Mouse (Mus musculus) cerebellum, postnatal 10 days (tissue): ENCODE measurements at regions not wholly inside any gene's neighbourhood (a gene's known extent, or its start where the extent isn't known, plus 50 kb on each side); places are given as distances from the start of the nearest gene placed in this dataset.

Experiments
- DNase-seq, 2 experiments: peaks; one replicate each; pipeline ENCODE4 v3.0.0; 2021; ENCODE audit warnings: mixed read lengths in 2 of 2

- no peak for DNase-seq
Observed at GRCm38 (mm10) chr13:99056432-99057292, 72.3 kb upstream of the 1700024P04Rik start.

- peak; percentile 31 to 40 for DNase-seq
Observed at GRCm38 (mm10) chr13:99055609-99056321, 71.4 kb upstream of the 1700024P04Rik start.

GRCm38 (mm10) chr13:99052076-99052475 is 67.7 kb upstream of the 1700024P04Rik start:
- DNase-seq, result no peak

- no peak for DNase-seq
Observed at GRCm38 (mm10) chr13:99049699-99050098, 65.3 kb upstream of the 1700024P04Rik start.

GRCm38 (mm10) chr13:99048651-99049100 is 64.3 kb upstream of the 1700024P04Rik start:
- DNase-seq, result no peak

GRCm38 (mm10) chr13:99047219-99047618 is 62.9 kb upstream of the 1700024P04Rik start:
- no peak for DNase-seq

GRCm38 (mm10) chr13:99046737-99047136 is 62.4 kb upstream of the 1700024P04Rik start:
- no peak for DNase-seq

GRCm38 (mm10) chr13:99042086-99042485 is 57.7 kb upstream of the 1700024P04Rik start:
- no peak for DNase-seq

- DNase-seq, result no peak
Observed at GRCm38 (mm10) chr13:99041256-99041655, 56.9 kb upstream of the 1700024P04Rik start.

GRCm38 (mm10) chr13:99040846-99041245 is 56.5 kb upstream of the 1700024P04Rik start:
- no peak for DNase-seq

- DNase-seq, result no peak
Observed at GRCm38 (mm10) chr13:99040171-99040570, 55.8 kb upstream of the 1700024P04Rik start.

- no peak for DNase-seq
Observed at GRCm38 (mm10) chr13:99039063-99039385, 54.7 kb upstream of the 1700024P04Rik start.

- DNase-seq, result no peak
Observed at GRCm38 (mm10) chr13:99038198-99039062, 54.1 kb upstream of the 1700024P04Rik start.

- DNase-seq, result no peak
Observed at GRCm38 (mm10) chr13:99037131-99037530, 52.8 kb upstream of the 1700024P04Rik start.
